Comparison of ENCODE assay signal across 8 mouse cellular contexts in genomic region chr9:77655935-77656288, GRCm38 (mm10). TPM values are rescaled to one million over a fixed set of nuclear protein-coding genes. Genes with fewer than 3 reads are reported as not detected.
DNase-seq lines count a peak whose midpoint lies in the region; ATAC-seq and TF ChIP-seq lines count a peak whose summit lies in the region.

No protein-coding gene starts in this region.

- peak; percentile 64 for TF ChIP-seq CTCF in gastrocnemius, adult 2 months (IDR thresholded peaks at IDR 0.05)
- TF ChIP-seq CTCF in forebrain, postnatal 0 days (IDR thresholded peaks at IDR 0.05; ENCODE audit: low read depth), result peak; percentile 73
- TF ChIP-seq CTCF in small intestine, adult 2 months (IDR thresholded peaks at IDR 0.05; ENCODE audit: extremely low read depth, insufficient read length, insufficient replicate concordance, low read depth, low read length), result no peak

- WGBS in forebrain, postnatal 0 days, result under 1% methylated on average over 7 of the region's 7 CpGs
- WGBS in midbrain, embryonic 10.5 days, result 2% methylated on average over 7 of the region's 7 CpGs
- 1% methylated on average over 7 of the region's 7 CpGs for WGBS in small intestine, adult 2 months

- DNase-seq in gastrocnemius, adult 2 months, result peak; percentile 51
- no peak for DNase-seq in gastrocnemius, adult 8-10 months (ENCODE audit: low spot score in 2 of 2)
- peak; percentile 32 for DNase-seq in cerebellum, adult 11-12 months
- peak; percentile 83 for DNase-seq in forebrain, postnatal 0 days
- peak; percentile 48 for DNase-seq in left cerebral cortex, postnatal 4 days
- DNase-seq in midbrain, embryonic 10.5 days (ENCODE audit: low spot score), result peak; percentile 46

- ATAC-seq in forebrain, postnatal 0 days, result peak; percentile 59
- peak; percentile 87 for ATAC-seq in inflammation-experienced regulatory T-cells, adult 6 months

- H3K27ac ChIP-seq in gastrocnemius, adult 2 months, result peak overlapping the region; percentile 59
- H3K27ac ChIP-seq in forebrain, postnatal 0 days (ENCODE audit: low read depth, low read length), result no peak overlapping the region
- H3K27ac ChIP-seq in midbrain, embryonic 10.5 days (replicated peaks), result no peak overlapping the region
- H3K27ac ChIP-seq in small intestine, adult 2 months (ENCODE audit: insufficient read depth, low read depth, low read length), result no peak overlapping the region

- peak overlapping the region; percentile 99 for H3K4me2 ChIP-seq in forebrain, postnatal 0 days (ENCODE audit: low read depth)

- no peaks in the 10 kb centered on the region for H3K4me1 ChIP-seq in forebrain, postnatal 0 days (ENCODE audit: insufficient read depth)
- peaks cover 10% of the 10 kb centered on the region for H3K4me1 ChIP-seq in midbrain, embryonic 10.5 days
- H3K4me1 ChIP-seq in small intestine, adult 2 months (ENCODE audit: control insufficient read depth, insufficient read depth, insufficient read length, low read length), result peaks cover 5% of the 10 kb centered on the region; the same call in 1 of the 2 replicates

- intact Hi-C loops in gastrocnemius, adult 2 months (cut with DNase I), result loop anchor here (5.0 kb wide), 3 partner anchors 44 to 101 kb away; no protein-coding TSS in a partner anchor
- intact Hi-C loops in left cerebral cortex, postnatal 4 days (cut with DNase I), result loop anchor here (10.0 kb wide), 1 partner anchor 99 kb away; the partner anchor contains the start of gene Gclc

- H3K9me3 ChIP-seq in forebrain, postnatal 0 days (ENCODE audit: low read length), result no peaks in the 10 kb centered on the region
- no peaks in the 10 kb centered on the region for H3K9me3 ChIP-seq in midbrain, embryonic 10.5 days (replicated peaks)

- H3K36me3 ChIP-seq in forebrain, postnatal 0 days (ENCODE audit: insufficient read depth), result no peaks in the 10 kb centered on the region
- H3K36me3 ChIP-seq in midbrain, embryonic 10.5 days, result no peaks in the 10 kb centered on the region
- H3K36me3 ChIP-seq in small intestine, adult 2 months (ENCODE audit: control insufficient read depth, insufficient read depth, low read length), result no peaks in the 10 kb centered on the region

- H3K9ac ChIP-seq in forebrain, postnatal 0 days, result peak overlapping the region; percentile 56

- peak overlapping the region; percentile 74 for H3K4me3 ChIP-seq in gastrocnemius, adult 2 months
- peak overlapping the region; percentile 59 for H3K4me3 ChIP-seq in forebrain, postnatal 0 days (ENCODE audit: low read depth, low read length)
- peak overlapping the region; percentile 76 for H3K4me3 ChIP-seq in midbrain, embryonic 10.5 days
- H3K4me3 ChIP-seq in small intestine, adult 2 months (ENCODE audit: low read depth, low read length), result peak overlapping the region; percentile 61

- no peak for TF ChIP-seq POLR2A in small intestine, adult 2 months (IDR thresholded peaks at IDR 0.05; ENCODE audit: low read depth, low read length)

- no peaks in the 10 kb centered on the region for H3K27me3 ChIP-seq in forebrain, postnatal 0 days (ENCODE audit: insufficient read depth, low read length)
- peaks cover 23% of the 10 kb centered on the region for H3K27me3 ChIP-seq in midbrain, embryonic 10.5 days (ENCODE audit: low read depth, poor library complexity, severe bottlenecking)
- peaks cover 4% of the 10 kb centered on the region; the same call in 1 of the 2 replicates for H3K27me3 ChIP-seq in small intestine, adult 2 months (ENCODE audit: control insufficient read depth, insufficient read depth, low read length)

RNA-seq across cellular contexts. Expression of gene Klhl31, which starts 19.6 kb away (rescaled TPM):
- 100 to 1,000 TPM; 491 to 601 TPM for total RNA-seq in gastrocnemius, adult 2 months (2021)
- 100 to 1,000 TPM; 595 to 734 (median 690) TPM for total RNA-seq in gastrocnemius, adult 8-10 months (2022)
- 0.05 and 0.08 TPM in 2 replicates for total RNA-seq in forebrain, postnatal 0 days (2014; rRNA removed)
- polyA plus RNA-seq in forebrain, postnatal 0 days (2015; fragmentation: Nextera tagmentation; extraction: Ambion mirVana), result 0.06 and 0.08 TPM in 2 replicates
- polyA plus RNA-seq in inflammation-experienced regulatory T-cells, adult 6 months (2017; shearing (Covaris generic)), result under 1 TPM in 1 of 3 experiments, not detected in 2; 0.16 TPM
- under 1 TPM; 0.18 TPM for total RNA-seq in left cerebral cortex, postnatal 4 days (2021)
- 0.36 and 0.39 TPM in 2 replicates for polyA plus RNA-seq in midbrain, embryonic 10.5 days (2016; fragmentation: Nextera tagmentation; extraction: Ambion mirVana)
- 0.04 TPM in 1 of 2 replicates, not detected in the other for polyA plus RNA-seq in small intestine, adult 2 months (2012; rRNA removed)

Comparison
In these comparisons a context has a peak if more than half of its experiments do, and no peak if none do; other contexts are left out.
1. DNase-seq: peak in gastrocnemius, adult 2 months (single experiment), cerebellum, adult 11-12 months (single experiment), forebrain, postnatal 0 days (single experiment), left cerebral cortex, postnatal 4 days (single experiment) and midbrain, embryonic 10.5 days (single experiment); none in gastrocnemius, adult 8-10 months (0 of 2).
2. RNA of gene Klhl31, which starts 19.6 kb away (total RNA-seq): 595 to 734 TPM in gastrocnemius, adult 8-10 months and 491 to 601 TPM in gastrocnemius, adult 2 months; 0.18 TPM in left cerebral cortex, postnatal 4 days and 0.05 to 0.08 TPM in forebrain, postnatal 0 days; every median in the first group is over 100 times any median in the second.
3. Peak in every context shown above with its lines, with median percentiles within 50 percentile points of each other: H3K4me3 ChIP-seq.